Mouse (Mus musculus): ENCODE data around the gene Aasdh. TPM values are rescaled to one million over a fixed set of nuclear protein-coding genes. Genes with fewer than 3 reads are reported as not detected.
"Not testable (repeated sequence)": the region's sequence is repeated elsewhere in the genome, so short reads cannot be mapped to it uniquely, and the experiment has no call there.

Aasdh gene
- total RNA-seq, 2 experiments from 2014 or later = 20.3 to 25.9 TPM

- not testable (repeated sequence) for DNase-seq (ENCODE audit: low spot score in 2 of 2)
Measured at GRCm38 (mm10) chr5:76912522-76912921, 7.2 kb upstream of the Aasdh start.

- DNase-seq (ENCODE audit: low spot score in 2 of 2) = no peak
Measured at GRCm38 (mm10) chr5:76910807-76911206, 5.5 kb upstream of the Aasdh start.

GRCm38 (mm10) chr5:76906155-76906499, 813 bp upstream of the Aasdh start:
- no peak for DNase-seq (ENCODE audit: low spot score in 2 of 2)

- DNase-seq (ENCODE audit: low spot score in 2 of 2) = no peak
Measured at GRCm38 (mm10) chr5:76904713-76905404, 455 bp downstream of the Aasdh start.

GRCm38 (mm10) chr5:76902131-76902530, 3.2 kb downstream of the Aasdh start:
- no peak for DNase-seq (ENCODE audit: low spot score in 2 of 2)

- DNase-seq (ENCODE audit: low spot score in 2 of 2) = no peak
Measured at GRCm38 (mm10) chr5:76893084-76893483, 12.2 kb downstream of the Aasdh start.

GRCm38 (mm10) chr5:76892608-76893007, 12.7 kb downstream of the Aasdh start:
- DNase-seq (ENCODE audit: low spot score in 2 of 2) = no peak

- no peak for DNase-seq (ENCODE audit: low spot score in 2 of 2)
Measured at GRCm38 (mm10) chr5:76887011-76887410, 18.3 kb downstream of the Aasdh start.

- no peak for DNase-seq (ENCODE audit: low spot score in 2 of 2)
Measured at GRCm38 (mm10) chr5:76884107-76884506, 21.2 kb downstream of the Aasdh start.

GRCm38 (mm10) chr5:76876106-76876758, 29.1 kb downstream of the Aasdh start:
- no peak for DNase-seq (ENCODE audit: low spot score in 2 of 2)

GRCm38 (mm10) chr5:76869553-76869952, 35.8 kb downstream of the Aasdh start:
- DNase-seq (ENCODE audit: low spot score in 2 of 2) = no peak

GRCm38 (mm10) chr5:76868693-76869286, 36.5 kb downstream of the Aasdh start:
- no peak for DNase-seq (ENCODE audit: low spot score in 2 of 2)

GRCm38 (mm10) chr5:76866819-76867218, 38.5 kb downstream of the Aasdh start:
- DNase-seq (ENCODE audit: low spot score in 2 of 2) = no peak

- no peak for DNase-seq (ENCODE audit: low spot score in 2 of 2)
Measured at GRCm38 (mm10) chr5:76858444-76858843, 46.9 kb downstream of the Aasdh start.

- DNase-seq (ENCODE audit: low spot score in 2 of 2) = no peak
Measured at GRCm38 (mm10) chr5:76857103-76858015, 48.0 kb downstream of the Aasdh start.

- peak; percentile 58 to 70 for DNase-seq (ENCODE audit: low spot score in 2 of 2)
Measured at GRCm38 (mm10) chr5:76855829-76856600, 49.3 kb downstream of the Aasdh start.

GRCm38 (mm10) chr5:76853549-76853948, 51.8 kb downstream of the Aasdh start:
- peak; percentile 74 to 85 for DNase-seq (ENCODE audit: low spot score in 2 of 2)

GRCm38 (mm10) chr5:76851316-76851715, 54.0 kb downstream of the Aasdh start:
- DNase-seq (ENCODE audit: low spot score in 2 of 2) = no peak

- no peak for DNase-seq (ENCODE audit: low spot score in 2 of 2)
Measured at GRCm38 (mm10) chr5:76847106-76847505, 58.2 kb downstream of the Aasdh start.

- no peak for DNase-seq (ENCODE audit: low spot score in 2 of 2)
Measured at GRCm38 (mm10) chr5:76844618-76845186, 60.6 kb downstream of the Aasdh start.

All from layer of hippocampus, postnatal 14 days (tissue).